Mouse (Mus musculus) testis, adult 2 months (tissue): ENCODE measurements at regions not wholly inside any gene's neighbourhood (a gene's known extent, or its start where the extent isn't known, plus 50 kb on each side); places are given as distances from the start of the nearest gene placed in this dataset.

Experiments used
- H3K27ac ChIP-seq: fragments of 200-500 bp; 2 replicates; pipeline ENCODE4 v1.5.1; 2012; ENCODE audit warnings: low read depth, low read length; ENCODE audit not compliant: control insufficient read depth, insufficient read depth
- H3K27me3 ChIP-seq: fragments of 200-500 bp; 2 replicates; pipeline ENCODE4 v1.6.1; 2012; ENCODE audit warnings: mild to moderate bottlenecking, low read length, moderate library complexity; ENCODE audit not compliant: control insufficient read depth, insufficient read depth
- H3K36me3 ChIP-seq: fragments of 200-500 bp; 2 replicates; pipeline ENCODE4 v1.6.1; 2012; ENCODE audit warnings: mild to moderate bottlenecking, low read length; ENCODE audit not compliant: control insufficient read depth, insufficient read depth
- H3K4me1 ChIP-seq: fragments of 200-500 bp; 2 replicates; pipeline ENCODE4 v1.6.1; 2012; ENCODE audit warnings: low read length; ENCODE audit not compliant: control insufficient read depth, insufficient read depth
- H3K4me3 ChIP-seq: fragments of 200-500 bp; 2 replicates; pipeline ENCODE4 v1.5.1; 2012; ENCODE audit warnings: low read depth, mild to moderate bottlenecking, low read length, moderate library complexity, mixed read lengths; ENCODE audit not compliant: control insufficient read depth
- CTCF ChIP-seq: fragments of 200-500 bp; IDR thresholded peaks from 2 replicates; pipeline ENCODE4 v1.5.1; 2012; ENCODE audit warnings: low read depth, mild to moderate bottlenecking, inconsistent platforms, low read length, moderate library complexity; ENCODE audit not compliant: control insufficient read depth, insufficient read depth, insufficient replicate concordance
- POLR2A ChIP-seq: fragments of 200-500 bp; IDR thresholded peaks from 2 replicates; pipeline ENCODE4 v1.6.1; 2012; ENCODE audit warnings: low read depth, mild to moderate bottlenecking, inconsistent platforms, low read length, moderate library complexity; ENCODE audit not compliant: control insufficient read depth

- Histone ChIP-seq H3K27me3 (no peaks in the 10 kb centered on the region), H3K4me3 (no peak overlapping the region), H3K36me3 (no peaks in the 10 kb centered on the region), H3K4me1 (no peaks in the 10 kb centered on the region; the same call in 1 of the 2 replicates), H3K27ac (no peak overlapping the region)
- TF ChIP-seq CTCF (no peak), POLR2A (no peak)
Measured at GRCm38 (mm10) chr17:10033510-10033909, 286.1 kb downstream of the Qk start.

- Histone ChIP-seq H3K4me1 (no peaks in the 10 kb centered on the region; the same call in 1 of the 2 replicates), H3K4me3 (no peak overlapping the region; the same call in 1 of the 2 replicates), H3K36me3 (no peaks in the 10 kb centered on the region), H3K27ac (no peak overlapping the region), H3K27me3 (no peaks in the 10 kb centered on the region)
- TF ChIP-seq POLR2A (no peak), CTCF (no peak)
Measured at GRCm38 (mm10) chr17:10031033-10031432, 288.6 kb downstream of the Qk start.

- Histone ChIP-seq H3K27me3 (no peaks in the 10 kb centered on the region), H3K4me3 (no peak overlapping the region), H3K27ac (no peak overlapping the region), H3K4me1 (no peaks in the 10 kb centered on the region; the same call in 1 of the 2 replicates), H3K36me3 (no peaks in the 10 kb centered on the region)
- no peak for TF ChIP-seq POLR2A
- TF ChIP-seq CTCF: no peak
Measured at GRCm38 (mm10) chr17:10026770-10027169, 292.9 kb downstream of the Qk start.

- TF ChIP-seq POLR2A: no peak
- TF ChIP-seq CTCF: no peak
- Histone ChIP-seq H3K27me3 (no peaks in the 10 kb centered on the region), H3K4me1 (no peaks in the 10 kb centered on the region; the same call in 1 of the 2 replicates), H3K36me3 (no peaks in the 10 kb centered on the region), H3K4me3 (no peak overlapping the region), H3K27ac (no peak overlapping the region)
Measured at GRCm38 (mm10) chr17:10025212-10025611, 294.4 kb downstream of the Qk start.

GRCm38 (mm10) chr17:10024323-10024722 lies 295.3 kb downstream of the Qk start:
- no peaks in the 10 kb centered on the region for H3K27me3 ChIP-seq
- no peak for TF ChIP-seq CTCF
- TF ChIP-seq POLR2A: no peak
- no peak overlapping the region for H3K4me3 ChIP-seq
- H3K36me3 ChIP-seq: no peaks in the 10 kb centered on the region
- H3K4me1 ChIP-seq: no peaks in the 10 kb centered on the region
- H3K27ac ChIP-seq: no peak overlapping the region

- TF ChIP-seq POLR2A (no peak), CTCF (no peak)
- no peak overlapping the region for H3K4me3 ChIP-seq
- H3K4me1 ChIP-seq: no peaks in the 10 kb centered on the region
- no peaks in the 10 kb centered on the region for H3K36me3 ChIP-seq
- no peaks in the 10 kb centered on the region for H3K27me3 ChIP-seq
- H3K27ac ChIP-seq: no peak overlapping the region
Measured at GRCm38 (mm10) chr17:10012161-10012560, 307.5 kb downstream of the Qk start.

GRCm38 (mm10) chr17:10011728-10012127 lies 307.9 kb downstream of the Qk start:
- Histone ChIP-seq H3K27me3 (no peaks in the 10 kb centered on the region), H3K36me3 (no peaks in the 10 kb centered on the region), H3K4me1 (no peaks in the 10 kb centered on the region), H3K27ac (no peak overlapping the region), H3K4me3 (no peak overlapping the region)
- no peak for TF ChIP-seq POLR2A
- no peak for TF ChIP-seq CTCF

- no peak for TF ChIP-seq CTCF
- TF ChIP-seq POLR2A: no peak
- no peak overlapping the region for H3K27ac ChIP-seq
- H3K4me1 ChIP-seq: no peaks in the 10 kb centered on the region; the same call in 1 of the 2 replicates
- H3K4me3 ChIP-seq: no peak overlapping the region
- H3K36me3 ChIP-seq: no peaks in the 10 kb centered on the region
- no peaks in the 10 kb centered on the region for H3K27me3 ChIP-seq
Measured at GRCm38 (mm10) chr17:10001071-10001591, 318.5 kb downstream of the Qk start.
